Mouse (Mus musculus): ENCODE results near the gene Eef1a1.

The Eef1a1 gene

DNA sequence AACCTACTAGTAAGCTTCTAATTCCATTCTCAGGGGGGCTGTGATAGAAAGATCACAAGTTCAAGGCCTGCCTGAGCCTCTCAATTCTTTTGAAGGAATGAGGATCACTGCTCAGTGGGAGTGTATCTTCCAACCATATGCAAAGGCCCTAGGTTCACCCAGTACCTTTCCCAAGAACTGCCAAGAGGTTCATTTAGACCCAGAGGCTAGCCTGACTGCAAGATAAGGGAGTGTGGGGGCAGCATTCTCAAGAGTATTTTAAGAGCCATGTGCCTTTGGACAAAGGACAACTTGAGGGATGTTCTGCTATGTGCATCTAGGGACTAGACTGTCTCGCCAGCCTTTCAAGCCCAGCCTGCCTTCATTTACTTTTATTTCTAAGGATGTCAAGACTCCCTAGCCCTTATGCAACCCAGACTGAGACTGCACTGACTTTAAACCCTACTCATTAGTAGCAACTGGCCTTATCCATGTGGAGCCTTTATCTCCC is 12.4 kb downstream of the Eef1a1 start:
- in situ Hi-C loops (cut with MboI) = no loop called here

DNA sequence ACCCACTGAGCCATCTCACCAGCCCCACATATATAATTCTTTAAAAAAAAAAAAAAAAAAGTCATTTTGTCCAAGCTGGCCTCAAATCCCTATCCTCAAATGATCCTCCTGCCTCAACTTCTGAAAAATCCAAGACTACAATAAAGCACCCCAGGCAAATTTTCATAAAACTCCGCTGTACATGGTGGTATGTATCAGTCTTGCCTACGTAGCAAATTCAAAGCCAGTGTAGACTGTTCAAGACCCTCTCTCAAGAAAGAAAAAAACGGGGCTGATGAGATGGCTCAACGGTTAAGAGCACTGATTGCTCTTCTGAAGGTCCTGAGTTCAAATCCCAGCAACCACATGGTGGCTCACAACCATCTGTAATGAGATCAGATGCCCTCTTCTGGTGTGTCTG is 13.1 kb downstream of the Eef1a1 start:
- in situ Hi-C loops (cut with MboI) = no loop called here

DNA sequence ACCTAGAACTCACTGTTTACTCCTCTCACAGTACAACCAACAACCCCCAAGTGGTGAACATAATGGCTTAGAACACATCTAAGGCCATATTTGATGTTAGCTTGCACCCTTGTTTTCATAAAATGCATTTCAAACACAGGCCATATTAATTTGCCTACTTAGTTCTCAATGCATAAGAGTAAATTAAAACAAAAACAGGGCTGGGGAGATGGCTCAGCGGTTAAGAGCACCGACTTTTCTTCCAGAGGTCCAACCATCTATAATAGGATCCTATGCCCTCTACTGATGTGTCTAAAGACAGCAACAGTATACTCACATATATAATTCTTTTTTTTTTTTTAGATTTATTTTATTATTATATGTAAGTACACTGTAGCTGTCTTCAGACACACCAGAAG is 13.6 kb downstream of the Eef1a1 start:
- in situ Hi-C loops (cut with MboI) = no loop called here

DNA sequence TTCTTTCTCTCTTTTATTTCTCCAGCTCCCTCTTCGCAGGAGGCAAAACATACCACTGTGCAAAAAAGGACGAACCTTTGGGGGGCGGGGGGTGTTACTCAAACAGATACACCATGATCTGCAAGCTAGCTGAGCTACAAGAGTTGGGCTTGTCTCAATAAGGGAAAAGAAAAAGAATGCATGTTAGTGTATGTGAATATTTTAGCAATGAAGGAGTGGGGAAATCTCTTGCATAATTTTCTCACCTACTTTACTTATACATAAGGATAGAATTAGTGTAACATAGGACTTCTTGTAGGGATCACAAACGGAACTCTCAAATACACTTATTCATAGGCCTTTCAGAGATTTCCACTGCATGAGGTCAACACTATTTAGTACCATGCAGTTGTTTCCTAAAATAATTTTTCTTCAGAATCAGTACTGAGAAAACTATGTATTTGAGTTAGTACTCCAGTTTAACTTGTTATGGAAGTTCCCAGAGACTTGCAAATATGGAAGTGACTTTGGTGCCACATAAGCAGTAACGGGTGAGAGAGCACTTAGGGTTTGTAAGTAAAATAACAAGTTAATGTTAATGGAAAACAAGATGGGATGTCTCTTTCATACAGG is 14.1 kb downstream of the Eef1a1 start:
- in situ Hi-C loops (cut with MboI) = no loop called here

DNA sequence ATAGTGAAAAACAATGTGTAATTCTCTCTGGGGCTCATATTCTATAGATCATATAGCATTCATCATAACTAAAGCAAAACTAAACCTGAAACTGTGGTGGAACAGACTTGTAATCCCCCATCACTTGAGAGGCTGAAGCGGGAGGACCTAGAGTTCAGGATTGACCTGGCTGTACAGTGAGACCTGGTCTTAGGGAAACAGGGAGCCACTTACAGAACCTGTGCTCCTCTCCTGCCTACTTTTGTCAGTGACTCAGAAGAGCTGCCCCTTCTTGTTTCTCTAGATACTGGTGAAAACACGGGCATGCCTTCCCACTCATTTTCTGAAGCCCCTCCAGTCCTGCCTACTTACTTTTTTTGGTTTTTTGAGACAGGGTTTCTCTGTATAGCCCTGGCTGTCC is 14.7 kb downstream of the Eef1a1 start:
- in situ Hi-C loops (cut with MboI) = no loop called here

DNA sequence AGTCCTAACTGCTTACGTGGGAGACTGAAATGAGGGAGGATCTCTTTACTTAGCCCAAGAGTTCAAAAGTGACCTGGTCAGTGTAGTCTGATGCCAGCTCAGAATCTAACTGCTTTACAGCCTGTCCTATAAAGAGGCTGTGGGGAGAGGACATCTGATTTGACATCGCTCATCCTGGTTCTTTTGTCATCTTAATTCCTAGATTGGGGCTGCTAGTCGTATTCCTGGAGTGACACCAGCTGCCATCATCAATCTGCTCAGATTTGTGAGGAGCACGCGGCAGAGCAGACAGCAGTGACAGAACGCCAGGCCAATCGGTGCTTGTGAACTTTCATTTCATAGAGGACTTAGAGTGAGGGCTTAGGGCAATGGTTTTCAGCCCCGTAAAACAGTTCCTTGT is 15.4 kb downstream of the Eef1a1 start:
- in situ Hi-C loops (cut with MboI) = no loop called here

DNA sequence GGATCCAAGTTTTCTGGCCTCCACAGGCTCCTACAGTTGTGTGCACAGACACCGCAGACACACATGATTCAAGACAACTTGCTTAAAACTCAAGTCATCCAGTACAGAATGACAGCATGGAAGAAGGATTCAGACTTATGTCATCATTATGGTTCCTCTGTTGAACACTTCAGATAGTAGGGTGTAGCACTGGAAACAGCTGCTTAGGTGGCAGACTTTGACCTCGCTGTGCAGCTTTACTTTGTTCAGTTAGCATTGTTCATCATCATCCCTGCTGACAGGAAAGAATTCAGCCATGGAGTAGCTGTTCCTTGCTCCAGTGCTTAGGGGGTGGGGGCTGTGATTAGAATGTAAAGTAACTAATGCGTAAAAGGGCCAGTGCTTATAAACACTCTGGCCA is 23.2 kb downstream of the Eef1a1 start:
- in situ Hi-C loops (cut with MboI) = no loop called here

DNA sequence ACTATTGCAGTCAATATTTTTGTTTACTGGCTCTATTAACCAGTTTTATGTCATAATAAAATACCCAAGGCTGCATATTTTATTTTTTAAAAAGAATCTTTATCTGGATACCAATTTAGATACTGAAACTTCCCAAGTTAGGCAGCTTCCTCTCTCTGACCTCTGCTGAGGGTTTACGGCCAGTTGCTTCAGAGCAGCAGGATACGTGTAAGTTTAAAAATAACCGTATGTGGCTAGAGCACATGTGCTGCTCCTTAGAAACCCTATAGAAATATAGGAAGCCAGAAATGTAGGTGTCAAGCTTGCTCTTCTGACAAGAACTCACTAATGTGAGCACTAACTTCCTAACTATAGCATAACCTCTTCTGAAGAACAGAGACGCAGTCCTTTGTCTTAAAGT is 25.6 kb downstream of the Eef1a1 start:
- in situ Hi-C loops (cut with MboI) = no loop called here

DNA sequence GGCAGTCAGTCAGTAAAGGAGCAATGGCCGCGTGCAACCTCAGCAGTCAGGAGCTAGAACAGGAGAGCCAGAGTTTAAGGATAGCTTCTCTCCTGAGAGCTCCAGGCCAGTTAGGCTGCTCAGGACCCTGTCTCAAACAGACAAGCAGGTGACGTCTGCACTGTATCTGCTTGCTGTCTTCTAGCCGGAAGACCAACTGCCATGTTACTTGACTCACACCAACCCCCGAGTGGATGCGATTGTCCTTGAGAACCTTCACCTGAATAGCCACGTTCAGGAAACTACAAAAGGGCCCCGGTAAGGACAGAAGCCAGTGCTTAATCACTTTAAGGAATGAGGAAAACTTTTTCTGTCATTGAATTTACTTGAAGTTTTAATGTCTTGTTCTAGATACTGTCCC is 31.9 kb downstream of the Eef1a1 start:
- in situ Hi-C loops (cut with MboI) = no loop called here

DNA sequence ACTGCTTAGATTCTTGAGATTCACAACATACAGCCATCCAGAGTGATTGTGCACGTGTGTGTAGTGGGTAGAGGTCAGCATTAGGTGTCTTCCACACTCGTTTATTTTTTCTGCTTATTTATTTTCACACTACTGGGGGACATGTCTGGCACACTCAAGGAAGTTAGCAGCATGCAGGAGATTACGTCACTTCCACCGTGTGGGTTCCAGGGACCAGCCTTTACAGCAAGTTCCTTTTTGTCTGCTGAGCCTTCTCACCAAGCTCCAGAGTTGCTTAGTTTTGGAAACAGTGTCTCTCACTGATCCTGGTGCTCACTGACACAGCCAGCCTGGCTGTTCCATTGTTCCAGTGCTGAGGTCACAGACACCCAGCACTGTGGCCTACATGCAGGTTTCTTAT is 37.6 kb downstream of the Eef1a1 start:
- in situ Hi-C loops (cut with MboI) = no loop called here

DNA sequence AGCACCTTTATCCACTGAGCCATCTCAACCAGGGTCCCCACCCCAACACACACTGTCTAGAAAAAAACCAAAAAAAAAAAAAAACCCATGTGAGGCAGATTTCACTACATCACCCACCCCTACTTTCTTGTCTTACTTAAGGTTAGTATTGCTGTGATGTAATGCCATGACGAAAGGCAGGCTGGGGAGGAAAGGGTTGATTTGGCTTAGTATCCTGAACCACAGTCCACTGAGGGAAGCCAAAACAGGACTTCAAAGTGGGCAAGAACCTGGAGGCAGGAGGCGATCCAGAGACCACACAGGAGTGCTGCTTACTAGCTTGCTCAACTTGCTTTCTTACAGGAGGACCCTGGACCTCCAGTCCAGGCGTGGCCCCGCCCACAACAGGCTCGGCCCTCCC is 38.5 kb downstream of the Eef1a1 start:
- in situ Hi-C loops (cut with MboI) = no loop called here

DNA sequence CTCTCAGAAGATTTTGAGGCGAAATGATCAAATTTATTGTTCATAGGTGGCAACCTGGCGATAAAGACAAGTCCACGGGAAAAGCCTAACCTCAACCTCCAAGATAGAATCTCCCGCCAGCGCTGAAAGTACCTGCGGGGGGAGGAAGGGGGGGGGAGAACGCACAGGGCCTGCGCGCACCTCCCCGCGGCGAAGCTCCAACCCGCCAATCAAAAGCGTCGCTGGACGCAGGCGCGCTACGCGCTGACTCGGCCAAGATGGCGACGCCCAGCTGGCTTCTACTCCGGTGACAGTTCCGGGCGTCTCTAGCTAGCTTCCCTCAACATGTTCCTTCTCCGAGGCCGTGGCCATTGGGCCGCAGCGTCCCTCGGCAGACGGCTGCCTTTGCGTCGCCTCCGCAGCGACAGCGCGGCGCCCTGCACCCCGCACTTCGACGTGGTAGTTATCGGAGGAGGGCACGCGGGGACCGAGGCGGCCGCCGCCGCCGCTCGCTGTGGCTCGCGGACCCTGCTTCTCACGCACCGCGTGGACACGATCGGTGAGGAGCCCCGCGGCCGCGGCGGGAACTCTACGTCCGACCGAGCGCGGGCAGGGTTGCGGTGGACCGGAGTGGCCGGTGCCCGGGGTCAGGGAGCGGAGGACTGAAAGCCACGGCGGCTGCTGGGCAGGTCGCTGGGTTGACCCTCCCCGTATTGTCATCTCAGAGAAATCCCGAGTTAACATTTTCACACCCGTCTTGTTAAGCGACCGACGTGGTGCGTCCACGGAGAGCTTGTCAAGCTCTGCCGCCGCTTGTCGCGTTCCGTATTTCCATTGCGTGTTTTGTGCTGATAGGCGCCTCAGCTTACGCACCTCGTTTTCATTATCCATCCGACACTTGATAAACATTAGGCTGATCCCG is 40.7 kb downstream of the Eef1a1 start, which contains the start of the genes Mto1 and Gm17324:
Gene Mto1, plus strand, starts transcription at position 236 of the 901 bp plus-strand sequence.
Gene Gm17324, minus strand, starts transcription at position 814 of the 901 bp plus-strand sequence.
- in situ Hi-C loops (cut with MboI) = no loop called here

DNA sequence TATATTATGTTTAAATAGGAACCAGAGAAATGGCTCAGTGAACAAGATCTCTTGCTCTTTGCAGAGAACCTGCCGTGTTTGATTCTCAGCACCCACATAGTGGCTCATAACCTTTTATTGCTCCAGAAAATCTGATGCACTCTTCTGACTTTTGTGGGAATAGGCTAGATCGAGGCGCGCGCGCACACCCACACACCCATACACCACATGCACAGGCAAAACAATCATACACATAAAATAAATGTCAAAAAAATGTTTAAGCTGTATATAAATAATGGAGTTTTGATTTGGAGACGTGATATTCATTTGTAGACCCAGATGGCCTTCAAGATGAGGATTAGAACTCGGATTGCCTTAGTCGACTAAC is 41.4 kb downstream of the Eef1a1 start:
- in situ Hi-C loops (cut with MboI) = no loop called here

DNA sequence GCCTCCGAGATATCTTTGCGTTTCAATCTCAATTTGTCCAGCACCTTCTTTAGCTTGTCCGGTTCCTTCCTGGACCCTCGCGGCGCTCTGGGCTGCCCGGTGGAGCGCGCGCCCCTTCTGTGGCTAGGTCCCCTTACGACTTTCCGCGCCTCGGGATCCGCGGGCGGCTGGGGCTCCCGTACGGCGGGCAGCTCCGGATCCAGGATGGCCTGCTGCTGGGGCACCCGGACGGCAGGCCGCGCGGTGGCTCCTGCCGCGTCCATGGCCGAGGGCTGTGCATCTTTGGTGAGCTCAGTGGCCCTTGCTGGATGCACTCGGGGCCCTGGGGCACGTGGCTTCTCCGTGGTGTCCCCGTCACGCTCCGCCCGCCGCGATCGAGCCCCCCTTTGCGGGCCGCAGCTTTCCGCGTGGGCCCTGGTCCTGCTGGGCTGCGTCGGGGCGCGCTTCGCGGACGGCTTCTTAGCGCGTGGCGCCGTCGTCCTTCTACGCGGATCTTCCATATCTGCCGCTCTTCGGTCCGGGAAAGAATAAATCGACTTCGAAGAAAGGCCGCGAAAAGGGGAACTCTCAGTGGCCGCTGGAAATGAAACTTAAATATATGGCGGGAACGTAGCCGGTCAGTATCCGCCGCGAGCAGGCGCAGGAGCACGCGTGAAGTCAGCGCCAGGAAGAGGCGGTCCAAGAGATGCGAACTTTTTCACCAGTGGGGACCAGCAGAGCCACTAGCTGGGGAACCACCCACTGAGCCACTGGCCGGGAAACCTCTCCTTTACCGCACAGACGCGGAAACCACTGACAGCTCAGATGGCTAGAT is 46.2 kb downstream of the Eef1a1 start, which contains the start of gene Cgas:
Gene Cgas, minus strand, starts transcription at position 659 of the 814 bp plus-strand sequence.
- in situ Hi-C loops (cut with MboI) = no loop called here

DNA sequence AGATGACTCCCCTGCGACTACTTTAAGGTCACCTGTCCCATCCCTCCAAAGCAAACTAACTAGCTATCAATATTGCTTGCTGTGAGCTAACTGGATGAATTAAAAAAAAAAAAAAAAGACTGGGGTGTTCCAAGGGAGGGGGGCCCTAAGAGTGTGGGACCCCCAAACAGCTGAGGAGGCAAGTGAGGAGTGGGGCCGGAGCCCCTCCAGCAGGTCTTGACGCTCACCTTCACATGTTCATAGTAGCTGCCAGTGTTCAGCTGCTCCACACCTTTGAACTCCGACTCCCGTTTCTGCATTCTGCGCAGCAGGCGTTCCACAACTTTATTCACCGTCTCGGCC is 46.7 kb downstream of the Eef1a1 start:
- in situ Hi-C loops (cut with MboI) = no loop called here

DNA sequence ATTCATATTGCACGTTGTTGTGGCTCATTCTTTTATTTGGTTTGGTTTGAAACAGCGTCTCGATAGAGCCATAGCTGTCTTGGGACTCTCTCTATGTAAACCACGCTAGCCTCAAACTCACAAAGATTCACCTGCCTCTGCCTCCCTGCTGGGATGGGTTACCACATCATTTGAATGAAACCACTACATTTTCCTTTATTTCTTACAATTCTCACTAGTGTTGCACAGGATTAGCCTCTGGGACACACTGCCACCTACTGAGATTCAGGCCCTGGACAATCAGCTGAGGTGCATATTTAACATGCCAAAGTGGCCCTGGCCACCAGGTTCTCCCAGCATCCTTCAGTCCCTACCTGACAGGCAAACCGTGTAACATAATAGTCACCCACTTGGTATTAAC is 49.5 kb downstream of the Eef1a1 start:
- in situ Hi-C loops (cut with MboI) = no loop called here

DNA sequence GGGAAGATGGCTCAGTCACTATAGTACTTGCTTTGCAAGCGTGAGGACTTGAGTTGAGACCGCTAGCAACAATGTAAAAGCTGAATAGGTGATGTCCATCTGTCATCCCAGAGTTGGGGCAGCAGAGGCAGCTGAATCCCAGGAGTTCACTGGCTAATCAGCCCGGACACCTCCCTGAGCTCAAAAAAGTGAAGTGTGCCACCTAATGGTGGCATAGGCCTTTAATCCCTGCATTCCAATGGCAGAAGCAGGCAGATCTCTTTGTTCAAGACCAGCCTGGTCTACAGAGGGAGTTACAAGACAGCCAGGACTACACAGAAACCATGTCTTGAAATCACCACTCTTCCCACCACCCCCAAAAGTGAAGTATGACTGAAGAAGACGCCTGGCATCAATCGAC is 56.5 kb downstream of the Eef1a1 start:
- in situ Hi-C loops (cut with MboI) = no loop called here

DNA sequence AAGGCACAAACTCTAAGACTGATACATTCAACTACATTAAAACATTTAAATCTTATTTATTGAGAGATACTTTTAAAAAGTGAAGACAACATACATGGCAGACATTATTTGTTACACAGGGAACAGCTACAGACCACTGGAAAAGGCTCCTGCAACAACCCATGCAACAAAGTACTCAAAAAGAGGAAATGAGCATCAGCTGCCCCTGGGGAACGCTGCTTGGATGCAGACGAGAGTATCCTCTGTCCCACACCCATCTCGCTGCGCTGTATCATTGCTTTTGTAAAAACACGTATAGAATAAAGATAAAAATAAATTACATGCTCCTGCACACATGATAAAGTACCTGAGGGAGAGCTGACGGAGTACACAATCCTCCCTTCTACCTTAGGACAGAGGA is 58.5 kb downstream of the Eef1a1 start:
- in situ Hi-C loops (cut with MboI) = no loop called here

DNA sequence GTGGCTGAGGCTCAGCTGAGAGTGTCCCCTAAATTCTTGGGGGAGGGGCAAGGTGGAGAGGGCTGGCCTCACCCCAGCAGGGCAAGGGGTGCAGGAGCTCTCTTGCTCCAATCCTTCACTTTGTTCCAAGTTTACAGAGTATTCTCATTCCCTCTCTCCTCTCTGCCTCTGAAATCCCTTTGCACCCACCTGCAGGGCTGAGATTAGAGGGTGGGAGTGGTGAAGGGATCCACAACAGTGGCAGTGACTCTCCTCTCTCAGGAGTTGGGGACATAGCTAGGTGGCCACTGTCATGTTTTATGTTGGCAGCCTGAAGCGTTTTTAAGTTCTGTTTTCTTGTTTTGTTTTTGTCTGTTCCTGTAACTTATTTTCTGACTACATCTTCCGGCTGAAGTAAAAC is 59.4 kb downstream of the Eef1a1 start:
- in situ Hi-C loops (cut with MboI) = no loop called here

DNA sequence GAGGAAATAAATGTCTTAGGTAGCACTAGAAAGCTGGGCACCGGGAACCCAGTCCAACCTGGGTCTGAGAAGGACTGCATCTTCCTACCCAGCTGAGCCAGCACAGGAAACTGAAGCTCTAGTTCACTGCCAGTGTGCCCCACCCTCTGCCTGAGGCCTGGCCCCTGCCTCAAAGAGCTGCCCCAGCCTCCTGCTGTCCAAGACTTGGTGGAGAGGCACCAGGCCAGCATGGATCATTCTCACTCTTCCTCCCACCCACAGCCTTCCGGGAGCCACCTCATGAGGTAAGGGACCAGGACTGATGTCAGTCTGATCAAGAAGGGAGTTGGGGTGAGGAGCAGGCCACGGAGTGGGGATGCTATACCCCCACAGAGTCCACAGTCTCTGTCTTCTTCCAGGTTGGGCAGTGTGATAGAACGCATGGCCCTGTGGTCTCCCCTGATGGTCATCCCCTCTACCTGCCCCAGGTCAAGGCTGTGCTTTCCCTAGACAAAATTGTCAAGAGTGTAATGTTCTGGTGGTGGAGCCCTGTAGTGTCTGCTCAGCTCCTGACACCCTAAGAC is 60.0 kb downstream of the Eef1a1 start:
- in situ Hi-C loops (cut with MboI) = no loop called here

All from mature B cell (primary cell).